Mouse (Mus musculus) erythroblast, embryonic 14.5 days (primary cell): ENCODE data around the gene Plekhh2.

Experiments used
- GATA1 ChIP-seq: IDR thresholded peaks from 2 replicates; pipeline ENCODE4 v1.6.1; 2012; ENCODE audit warnings: low read length, inconsistent platforms, mixed read lengths
- TAL1 ChIP-seq: IDR thresholded peaks from 3 replicates; pipeline ENCODE4 v1.6.1; 2012; ENCODE audit warnings: low read length, inconsistent platforms, mixed read lengths

DNA sequence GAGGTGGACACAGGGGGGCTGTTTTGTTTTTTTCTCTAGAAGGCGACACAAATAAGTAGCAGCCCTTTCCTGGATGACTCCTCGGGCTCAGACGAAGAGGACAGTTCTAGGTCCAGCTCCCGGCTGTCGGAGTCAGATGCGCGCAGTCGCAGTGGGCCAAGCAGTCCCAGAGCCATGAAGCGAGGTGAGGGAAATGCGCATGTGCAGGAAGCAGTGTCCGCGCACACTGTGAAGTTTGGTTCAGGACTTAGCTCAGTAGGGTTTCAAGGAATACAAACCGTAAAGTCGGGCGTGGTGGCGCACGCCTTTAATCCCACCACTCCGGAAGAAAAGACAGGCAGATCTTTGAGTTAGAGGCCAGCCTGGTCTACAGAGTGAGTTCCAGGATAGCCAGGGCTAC lies 59.9 kb downstream of the Plekhh2 start:
- TF ChIP-seq TAL1 (no peak), GATA1 (no peak)
